Mouse (Mus musculus) heart, embryonic 11.5 days (tissue): ENCODE measurements around the gene Rnf183. TPM values are rescaled to one million over a fixed set of nuclear protein-coding genes. Genes with fewer than 3 reads are reported as not detected.

ENCODE experiments used
- ATAC-seq: fragments of 200-750 bp; cut with Nextera tagmentation; replicated peaks from 2 replicates; pipeline ENCODE4 v1.8.0; 2017; ENCODE audit warnings: moderate library complexity; ENCODE audit not compliant: insufficient number of reproducible peaks, low FRiP score, low TSS enrichment
- H3K27ac ChIP-seq: fragments of 300-500 bp; sonication (generic); 2 replicates; pipeline ENCODE4 v1.5.1; 2014; ENCODE audit warnings: mild to moderate bottlenecking, low read depth, low read length
- H3K27me3 ChIP-seq: fragments of 300-500 bp; sonication (generic); 2 replicates; pipeline ENCODE4 v1.6.1; 2014; ENCODE audit warnings: mild to moderate bottlenecking, low read length, mixed read lengths; ENCODE audit not compliant: control insufficient read depth, insufficient read depth
- H3K36me3 ChIP-seq: fragments of 300-500 bp; sonication (generic); 2 replicates; pipeline ENCODE4 v1.6.1; 2014; ENCODE audit warnings: mild to moderate bottlenecking, low read length, moderate library complexity, mixed read lengths; ENCODE audit not compliant: control insufficient read depth, insufficient read depth
- H3K4me1 ChIP-seq: fragments of 300-500 bp; sonication (generic); 2 replicates; pipeline ENCODE4 v1.6.1; 2014; ENCODE audit warnings: low read length; ENCODE audit not compliant: control insufficient read depth, insufficient read depth
- H3K4me2 ChIP-seq: fragments of 300-500 bp; sonication (generic); 2 replicates; pipeline ENCODE4 v1.6.1; 2014; ENCODE audit warnings: mild to moderate bottlenecking, moderate library complexity
- H3K4me3 ChIP-seq: fragments of 300-500 bp; sonication (generic); 2 replicates; pipeline ENCODE4 v1.5.1; 2014; ENCODE audit warnings: low read depth, low read length
- H3K9ac ChIP-seq: fragments of 300-500 bp; sonication (generic); 2 replicates; pipeline ENCODE4 v1.6.1; 2014; ENCODE audit warnings: mild to moderate bottlenecking, low read depth, low read length, moderate library complexity
- H3K9me3 ChIP-seq: fragments of 300-500 bp; sonication (generic); replicated peaks from 2 replicates; pipeline ENCODE4 v1.6.1; 2016; ENCODE audit warnings: low read length; ENCODE audit not compliant: control insufficient read depth
- WGBS: fragments of 180-500 bp; shearing (Covaris S2); extraction: QIAGEN DNeasy Blood & Tissue Kit; methylation state at CpG from one replicate; pipeline ENCODE4 v1.1.7; 2014; ENCODE audit not compliant: insufficient replicate concordance; 5-methylcytosine and 5-hydroxymethylcytosine counted together
- polyA plus RNA-seq: library from polyadenylated mRNA; unstranded; fragments of >200 nt; fragmentation: Nextera tagmentation; extraction: Ambion mirVana; gene quantifications from 2 replicates; pipeline ENCODE4 v1.2.1, GENCODE M21; 2014

Gene Rnf183
- polyA plus RNA-seq, 1 experiment from 2014 or later: not detected

DNA sequence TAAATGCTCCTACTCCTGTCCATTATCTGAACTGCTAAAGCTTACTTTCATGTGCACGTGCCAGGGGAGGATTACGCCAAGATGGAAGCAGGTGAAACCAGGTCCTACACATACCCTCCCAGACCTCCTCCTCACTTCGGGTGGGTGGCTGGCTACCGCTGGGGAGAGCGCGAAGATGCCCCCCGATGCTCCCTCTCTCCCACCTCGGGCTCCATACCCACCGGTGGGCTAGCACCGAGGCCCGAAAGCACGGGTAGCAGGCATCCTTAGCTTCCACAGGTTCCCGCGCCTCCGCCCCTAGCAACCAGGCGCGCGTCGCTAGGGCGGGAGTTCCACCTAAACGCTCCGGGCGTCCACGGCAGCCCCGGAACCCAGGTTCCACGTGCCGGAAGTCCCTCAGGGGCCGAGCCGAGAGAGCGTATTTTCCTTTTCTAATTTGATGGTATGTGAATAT is 35.6 kb upstream of the Rnf183 start, which contains the start of gene Wdr31:
Wdr31 (minus strand) TSS at position 299 of the 454 bp plus-strand sequence.
- Histone ChIP-seq H3K4me3 (peak within 1 kb of the TSS; percentile 69), H3K4me1 (no peaks in the 10 kb centered on the region), H3K36me3 (no peaks in the 10 kb centered on the region), H3K9ac (peak within 1 kb of the TSS; percentile 70), H3K4me2 (peak within 1 kb of the TSS; percentile 82), H3K27ac (no peak within 1 kb of the TSS), H3K9me3 (no peaks in the 10 kb centered on the region), H3K27me3 (no peaks in the 10 kb centered on the region)
- under 1% methylated on average over 30 of the region's 30 CpGs for WGBS
- ATAC-seq: peak; percentile 74

DNA sequence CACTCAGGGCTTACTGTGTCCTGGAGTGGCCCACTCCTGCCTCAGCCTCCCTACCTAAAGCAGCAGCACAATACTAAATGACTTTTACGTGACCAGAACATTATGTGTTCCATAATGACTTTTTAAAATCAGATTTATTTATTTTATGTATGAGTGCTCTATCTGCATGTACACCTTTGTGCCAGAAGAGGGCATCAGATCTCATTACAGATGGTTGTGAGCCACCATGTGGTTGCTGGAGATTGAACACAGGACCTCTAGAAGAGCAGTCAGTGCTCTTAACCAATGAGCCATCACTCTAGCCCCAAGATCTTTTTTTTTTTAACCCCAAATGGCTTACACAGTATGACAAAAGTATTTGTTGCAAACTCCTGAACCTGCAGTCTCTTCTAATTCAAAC is 33.1 kb upstream of the Rnf183 start:
- WGBS: 84% methylated on average over 1 of the region's 1 CpGs
- H3K27me3 ChIP-seq: no peaks in the 10 kb centered on the region

DNA sequence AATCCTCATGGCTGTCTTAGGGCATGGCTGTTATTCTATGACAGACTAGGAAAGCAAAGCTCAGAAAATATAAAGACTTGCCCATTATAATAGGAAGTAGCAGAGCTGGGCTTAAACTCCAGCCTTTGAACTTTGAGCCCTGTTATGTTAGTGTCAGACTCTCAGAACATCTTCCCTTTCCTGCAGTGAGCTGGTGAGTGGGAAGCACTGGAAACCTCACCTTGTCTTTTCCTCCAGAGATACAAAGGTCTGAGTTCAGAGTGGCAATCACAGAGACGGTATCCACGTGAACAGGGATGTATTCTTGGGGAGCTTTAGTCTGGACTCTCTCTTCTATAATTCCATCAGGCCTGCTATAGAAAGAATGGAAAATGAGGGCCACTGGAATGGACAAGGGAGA is 28.1 kb upstream of the Rnf183 start:
- Histone ChIP-seq H3K27ac (no peak overlapping the region), H3K36me3 (no peaks in the 10 kb centered on the region), H3K4me3 (no peak overlapping the region), H3K9me3 (no peaks in the 10 kb centered on the region), H3K27me3 (no peaks in the 10 kb centered on the region), H3K4me2 (no peak overlapping the region), H3K9ac (no peak overlapping the region), H3K4me1 (no peaks in the 10 kb centered on the region)
- 79% methylated on average over 2 of the region's 2 CpGs for WGBS
- no peak for ATAC-seq

More for the DNA sequence above, 33.1 kb upstream of the Rnf183 start:
- H3K9me3 ChIP-seq: no peaks in the 10 kb centered on the region
- H3K9ac ChIP-seq: no peak overlapping the region
- no peak overlapping the region for H3K4me3 ChIP-seq
- no peaks in the 10 kb centered on the region for H3K36me3 ChIP-seq
- no peak overlapping the region for H3K4me2 ChIP-seq
- ATAC-seq: no peak
- H3K4me1 ChIP-seq: no peaks in the 10 kb centered on the region
- H3K27ac ChIP-seq: no peak overlapping the region

DNA sequence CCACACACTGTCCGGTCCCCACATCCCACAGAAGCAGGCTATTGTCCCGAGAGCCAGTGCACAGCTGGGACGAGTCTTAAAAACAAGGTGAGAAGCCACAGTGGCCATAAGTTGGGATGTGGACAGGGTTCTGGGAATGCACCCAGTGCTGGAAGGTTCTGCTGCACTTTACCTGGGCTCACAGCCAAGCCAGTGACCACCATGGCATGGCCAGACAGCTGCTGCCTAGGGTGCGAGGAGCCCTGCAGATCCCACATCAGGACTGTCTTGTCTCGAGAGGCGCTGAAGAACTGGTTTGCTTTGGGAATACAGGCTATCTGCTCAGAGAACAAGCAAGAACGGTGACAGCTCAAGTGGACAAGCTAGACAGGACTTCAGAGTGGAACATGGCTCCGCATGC is 25.3 kb upstream of the Rnf183 start:
- Histone ChIP-seq H3K9me3 (no peaks in the 10 kb centered on the region), H3K4me1 (no peaks in the 10 kb centered on the region), H3K4me3 (no peak overlapping the region), H3K36me3 (no peaks in the 10 kb centered on the region), H3K27ac (no peak overlapping the region), H3K4me2 (no peak overlapping the region), H3K9ac (no peak overlapping the region), H3K27me3 (no peaks in the 10 kb centered on the region)
- no peak for ATAC-seq
- 79% methylated on average over 8 of the region's 8 CpGs for WGBS

DNA sequence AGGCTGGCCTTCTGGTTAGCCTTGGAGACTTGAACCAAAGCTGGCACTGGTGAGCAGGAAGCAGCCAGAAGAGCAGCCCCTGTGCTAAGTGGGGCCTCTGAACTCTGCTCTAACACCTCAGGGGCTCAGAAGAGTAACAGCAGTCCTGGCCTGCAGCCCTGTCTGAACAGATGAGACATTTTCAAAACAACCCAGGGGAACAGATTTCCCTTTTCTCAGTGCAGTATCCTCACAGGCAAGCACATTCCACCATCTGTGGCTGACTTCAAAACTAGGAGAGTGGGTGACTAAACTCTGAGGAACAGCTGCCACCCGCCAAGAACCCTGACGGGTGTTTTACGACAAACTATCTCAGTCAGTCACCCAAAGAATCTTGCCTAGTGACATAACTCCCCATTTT is 24.0 kb upstream of the Rnf183 start:
- no peak overlapping the region for H3K9ac ChIP-seq
- H3K36me3 ChIP-seq: no peaks in the 10 kb centered on the region
- H3K4me3 ChIP-seq: no peak overlapping the region
- WGBS: 79% methylated on average over 3 of the region's 3 CpGs
- no peaks in the 10 kb centered on the region for H3K4me1 ChIP-seq
- no peak for ATAC-seq
- H3K9me3 ChIP-seq: no peaks in the 10 kb centered on the region
- H3K27ac ChIP-seq: no peak overlapping the region
- H3K27me3 ChIP-seq: no peaks in the 10 kb centered on the region
- no peak overlapping the region for H3K4me2 ChIP-seq

DNA sequence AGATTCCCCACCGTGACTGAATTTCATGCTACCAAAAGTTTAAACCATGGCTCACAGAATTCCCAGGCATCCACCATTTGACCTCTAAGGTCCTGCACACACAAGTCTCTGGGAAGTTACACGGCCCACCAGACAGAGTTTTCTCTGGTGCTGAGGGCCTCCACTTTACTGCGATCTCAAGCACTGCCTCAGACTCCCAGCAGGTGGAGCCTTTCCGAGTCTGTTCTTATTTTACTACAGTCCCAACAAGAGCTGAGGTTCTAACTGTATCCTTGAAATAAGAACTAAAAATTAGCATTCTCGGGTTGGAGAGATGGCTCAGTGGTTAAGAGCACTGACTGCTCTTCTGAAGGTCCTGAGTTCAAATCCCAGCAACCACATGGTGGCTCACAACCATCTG is 19.9 kb upstream of the Rnf183 start:
- Histone ChIP-seq H3K27me3 (no peaks in the 10 kb centered on the region), H3K27ac (no peak overlapping the region), H3K4me3 (no peak overlapping the region), H3K9me3 (no peaks in the 10 kb centered on the region), H3K4me2 (no peak overlapping the region), H3K9ac (no peak overlapping the region), H3K4me1 (no peaks in the 10 kb centered on the region), H3K36me3 (no peaks in the 10 kb centered on the region)
- ATAC-seq: no peak
- 47% methylated on average over 5 of the region's 5 CpGs for WGBS

DNA sequence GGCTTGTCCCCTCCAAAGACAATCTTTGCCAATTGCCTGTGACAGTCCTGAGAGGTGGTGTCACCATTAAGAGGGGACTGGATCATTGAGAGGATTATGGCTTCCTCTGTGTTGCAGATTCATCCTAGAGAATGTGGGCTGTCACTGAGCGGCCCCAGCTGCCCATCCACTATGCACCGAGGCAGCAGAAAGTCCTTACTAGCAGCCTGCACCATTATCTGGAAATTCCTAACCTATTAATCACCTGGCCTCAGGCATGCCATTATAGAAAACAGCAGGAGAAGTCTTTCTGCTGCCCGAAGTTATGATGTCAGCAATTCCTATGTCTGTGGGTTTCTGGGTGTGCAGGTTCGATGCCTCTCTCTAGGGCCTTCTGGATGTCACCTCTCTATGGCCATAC is 5.9 kb upstream of the Rnf183 start:
- no peak overlapping the region for H3K4me2 ChIP-seq
- no peak for ATAC-seq
- no peak overlapping the region for H3K4me3 ChIP-seq
- no peak overlapping the region for H3K27ac ChIP-seq
- H3K9ac ChIP-seq: no peak overlapping the region
- H3K9me3 ChIP-seq: no peaks in the 10 kb centered on the region
- WGBS: 60% methylated on average over 4 of the region's 4 CpGs
- no peaks in the 10 kb centered on the region for H3K4me1 ChIP-seq
- H3K36me3 ChIP-seq: no peaks in the 10 kb centered on the region
- H3K27me3 ChIP-seq: no peaks in the 10 kb centered on the region

DNA sequence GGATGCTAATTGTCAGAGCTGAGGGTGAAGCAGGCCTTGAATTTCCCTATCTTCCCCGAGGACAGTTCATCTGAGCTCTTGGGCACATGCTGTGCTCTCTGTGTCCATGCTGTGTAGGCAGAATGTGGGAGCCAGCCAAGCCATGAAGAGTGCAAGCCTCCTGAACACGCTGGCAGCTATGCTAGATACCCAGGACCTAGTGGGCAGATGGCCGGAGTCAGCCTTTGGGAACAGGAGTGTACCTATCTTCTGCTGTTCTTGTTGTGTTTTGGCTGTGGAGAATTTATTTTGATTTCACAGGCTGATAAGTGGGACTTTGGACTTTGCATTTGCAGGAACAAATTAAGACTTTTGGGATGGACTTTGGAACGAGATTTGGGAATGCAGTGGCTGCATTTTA is 5.5 kb upstream of the Rnf183 start:
- H3K9ac ChIP-seq: no peak overlapping the region
- 72% methylated on average over 4 of the region's 4 CpGs for WGBS
- no peak for ATAC-seq

DNA sequence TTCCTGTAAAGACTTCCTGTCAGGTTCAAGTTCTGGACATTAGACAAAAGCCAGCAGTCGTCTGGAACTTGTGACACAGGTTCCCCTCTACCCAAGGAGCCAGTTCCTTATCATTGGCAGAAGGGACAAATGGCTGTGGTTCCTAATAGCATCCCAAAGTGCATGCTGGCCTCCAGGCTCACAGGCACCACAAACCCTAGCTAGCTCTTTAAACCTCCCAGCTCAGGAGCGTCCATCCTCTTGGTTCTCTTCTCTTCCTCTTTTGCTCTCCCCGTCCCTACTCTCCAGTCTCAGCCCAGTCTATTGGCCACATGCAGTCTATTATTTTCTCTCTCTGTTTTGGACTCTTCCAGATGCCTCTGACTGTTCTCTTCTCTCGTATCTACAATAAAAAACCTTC is 4.7 kb upstream of the Rnf183 start:
- Histone ChIP-seq H3K27ac (no peak overlapping the region), H3K36me3 (no peaks in the 10 kb centered on the region), H3K9me3 (no peaks in the 10 kb centered on the region), H3K4me3 (no peak overlapping the region), H3K27me3 (no peaks in the 10 kb centered on the region), H3K9ac (no peak overlapping the region), H3K4me1 (no peaks in the 10 kb centered on the region), H3K4me2 (no peak overlapping the region)
- WGBS: 44% methylated on average over 4 of the region's 4 CpGs
- no peak for ATAC-seq

More for the DNA sequence above, 5.5 kb upstream of the Rnf183 start:
- Histone ChIP-seq H3K4me3 (no peak overlapping the region), H3K9me3 (no peaks in the 10 kb centered on the region), H3K36me3 (no peaks in the 10 kb centered on the region), H3K27ac (no peak overlapping the region), H3K4me2 (no peak overlapping the region), H3K4me1 (no peaks in the 10 kb centered on the region), H3K27me3 (no peaks in the 10 kb centered on the region)
